21 mouse cellular contexts compared by ENCODE assay signal in the genomic region with DNA sequence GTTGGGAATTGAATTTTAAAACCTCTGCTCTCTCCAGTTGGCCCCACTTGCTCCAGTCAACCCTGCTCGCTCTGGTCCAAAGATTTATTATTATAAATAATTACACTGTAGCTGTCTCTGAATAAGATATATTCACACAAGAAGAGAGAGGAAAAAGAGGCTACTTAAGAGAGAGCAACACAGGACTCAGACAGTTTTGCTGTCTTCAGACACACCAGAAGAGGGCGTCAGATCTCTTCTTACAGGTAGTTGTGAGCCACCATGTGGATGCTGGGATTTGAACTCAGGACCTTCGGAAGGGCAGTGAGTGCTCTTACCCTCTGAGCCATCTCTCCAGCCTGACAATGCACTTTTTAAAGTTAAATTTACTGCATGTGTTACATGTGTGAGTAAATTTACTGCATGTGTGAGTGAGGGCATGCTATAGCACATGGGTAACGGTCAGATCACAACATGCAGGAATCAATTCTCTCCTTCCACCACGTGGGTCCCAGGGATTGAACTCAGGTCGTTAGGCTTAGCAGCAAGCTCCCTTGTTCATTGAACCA. TPM values are rescaled to one million over a fixed set of nuclear protein-coding genes. Genes with fewer than 3 reads are reported as not detected.
DNase-seq lines count a peak whose midpoint lies in the region; ATAC-seq and TF ChIP-seq lines count a peak whose summit lies in the region.
"Had no signal": no experiment of that assay in that cellular context is flagged by ENCODE, and none has a peak within 500 bp of the region (broad histone marks: within the 10 kb centered on the region; RNA-seq: fewer than 3 reads in every experiment).

No protein-coding gene starts in this region.

- 0 out of 2 replicates have a peak, but pooled peaks cover 3% of the 10 kb centered on the region for H3K4me1 ChIP-seq in kidney, embryonic 15.5 days
- peaks cover 4% of the 10 kb centered on the region; the same call in 1 of the 2 replicates for H3K4me1 ChIP-seq in liver, postnatal 0 days (ENCODE audit: insufficient read depth)
- peaks cover 14% of the 10 kb centered on the region for H3K4me1 ChIP-seq in liver, embryonic 12.5 days
- peaks cover 2 to 5% of the 10 kb centered on the region in 2 experiments; a peak in 2 of 4 replicates for H3K4me1 ChIP-seq in CH12.LX (ENCODE audit: control insufficient read depth in 1 of 2, insufficient read depth in 2 of 2)
- H3K4me1 ChIP-seq in MEL (ENCODE audit: control insufficient read depth in 1 of 2, insufficient read depth in 2 of 2, low read length in 2 of 2): no peaks in the 10 kb centered on the region; a peak in 1 of 4 replicates
- no peaks in the 10 kb centered on the region; the same call in 1 of the 2 replicates for H3K4me1 ChIP-seq in midbrain, embryonic 13.5 days (replicated peaks)
- H3K4me1 ChIP-seq: forebrain, embryonic 13.5 days; heart, embryonic 13.5 days; hindbrain, embryonic 15.5 days had no signal

- 0 out of 2 replicates have a peak overlapping the region, but pooled peaks have one; percentile 32 for H3K27ac ChIP-seq in kidney, embryonic 15.5 days
- H3K27ac ChIP-seq in liver, postnatal 0 days (ENCODE audit: low read depth): no peak overlapping the region
- H3K27ac ChIP-seq in liver, embryonic 12.5 days: no peak overlapping the region
- H3K27ac ChIP-seq in CH12.LX (ENCODE audit: insufficient read depth, low read depth) (no peak overlapping the region), MEL (ENCODE audit: control insufficient read depth, low read depth, low read length) (no peak overlapping the region)
- no peak overlapping the region for H3K27ac ChIP-seq in midbrain, embryonic 13.5 days
- H3K27ac ChIP-seq: embryonic facial prominence, embryonic 10.5 days; forebrain, embryonic 13.5 days; heart, embryonic 13.5 days; hindbrain, embryonic 15.5 days had no signal

- H3K79me2 ChIP-seq in CH12.LX (replicated peaks; ENCODE audit: control insufficient read depth, extremely low read depth, insufficient read depth, poor library complexity, severe bottlenecking): no peaks in the 10 kb centered on the region
- peaks cover under 1% of the 10 kb centered on the region; the same call in 1 of the 2 replicates for H3K79me2 ChIP-seq in MEL (ENCODE audit: control insufficient read depth, insufficient read depth, low read length, poor library complexity)

- 50% methylated on average over 6 of the region's 6 CpGs for WGBS in kidney, embryonic 15.5 days
- WGBS in liver, postnatal 0 days (ENCODE audit: insufficient replicate concordance): 63% methylated on average over 6 of the region's 6 CpGs
- WGBS in liver, embryonic 12.5 days (ENCODE audit: insufficient replicate concordance): 52% methylated on average over 6 of the region's 6 CpGs
- 63% methylated on average over 6 of the region's 6 CpGs for WGBS in midbrain, embryonic 13.5 days

- H3K27me3 ChIP-seq in kidney, embryonic 15.5 days: no peaks in the 10 kb centered on the region
- H3K27me3 ChIP-seq in liver, postnatal 0 days (ENCODE audit: insufficient read depth, low read length): no peaks in the 10 kb centered on the region
- H3K27me3 ChIP-seq in liver, embryonic 12.5 days (replicated peaks): peaks cover 7% of the 10 kb centered on the region; the same call in 1 of the 2 replicates
- peaks cover 5% of the 10 kb centered on the region for H3K27me3 ChIP-seq in CH12.LX (replicated peaks)
- no peaks in the 10 kb centered on the region for H3K27me3 ChIP-seq in MEL (ENCODE audit: control insufficient read depth in 1 of 2, insufficient read depth in 2 of 2, low read length in 2 of 2)
- H3K27me3 ChIP-seq in midbrain, embryonic 13.5 days: no peaks in the 10 kb centered on the region
- H3K27me3 ChIP-seq: forebrain, embryonic 13.5 days; hindbrain, embryonic 15.5 days had no signal

- DNase-seq in kidney, postnatal 25 days: no peak
- no peak for DNase-seq in liver, postnatal 0 days
- no peak for DNase-seq in CH12.LX (ENCODE audit: extremely low read depth)
- DNase-seq in MEL (ENCODE audit: low read depth, low spot score): no peak
- no peak for DNase-seq in right cerebral cortex, postnatal 4 days
- DNase-seq: adrenal gland, postnatal 25 days; cerebellum, adult 2 months; cerebellum, postnatal 10 days; forebrain, postnatal 0 days; gastrocnemius, postnatal 36 days; heart, adult 11 months; heart, postnatal 36 days had no signal

- ATAC-seq in kidney, embryonic 15.5 days (replicated peaks; ENCODE audit: low FRiP score): no peak
- ATAC-seq in liver, postnatal 0 days: no peak
- no peak for ATAC-seq in liver, embryonic 12.5 days
- no peak for ATAC-seq in midbrain, embryonic 13.5 days
- ATAC-seq: activated CD4-positive, CD25-positive, alpha-beta regulatory T cell, adult 4 months; forebrain, embryonic 13.5 days; forebrain, postnatal 0 days had no signal

- TF ChIP-seq EP300 in liver, postnatal 0 days (IDR thresholded peaks at IDR 0.05; ENCODE audit: low read depth): no peak
- TF ChIP-seq EP300 in CH12.LX (IDR thresholded peaks at IDR 0.05; ENCODE audit: low read length) (no peak), MEL (IDR thresholded peaks at IDR 0.05; ENCODE audit: low read depth in 1 of 2, low read length in 2 of 2) (no peak)

- no peak overlapping the region for H3K4me2 ChIP-seq in kidney, embryonic 15.5 days
- H3K4me2 ChIP-seq in liver, postnatal 0 days (ENCODE audit: low read depth, low read length): no peak overlapping the region
- H3K4me2 ChIP-seq in liver, embryonic 12.5 days: no peak overlapping the region
- H3K4me2 ChIP-seq in CH12.LX (ENCODE audit: insufficient read depth, low read depth, poor library complexity, severe bottlenecking): no peak overlapping the region
- no peak overlapping the region for H3K4me2 ChIP-seq in midbrain, embryonic 13.5 days (replicated peaks)
- H3K4me2 ChIP-seq: forebrain, embryonic 13.5 days; heart, embryonic 13.5 days; hindbrain, embryonic 15.5 days had no signal

- H3K9ac ChIP-seq in kidney, embryonic 15.5 days: no peak overlapping the region
- no peak overlapping the region for H3K9ac ChIP-seq in liver, postnatal 0 days (replicated peaks)
- H3K9ac ChIP-seq in liver, embryonic 12.5 days: no peak overlapping the region
- H3K9ac ChIP-seq in CH12.LX (ENCODE audit: insufficient read depth, low read depth) (no peak overlapping the region), MEL (ENCODE audit: control insufficient read depth, low read depth, low read length, poor library complexity, severe bottlenecking) (no peak overlapping the region)
- H3K9ac ChIP-seq in midbrain, embryonic 13.5 days (replicated peaks): no peak overlapping the region
- H3K9ac ChIP-seq: forebrain, embryonic 13.5 days; forebrain, postnatal 0 days; heart, embryonic 13.5 days; hindbrain, embryonic 15.5 days had no signal

- H3K9me3 ChIP-seq in kidney, embryonic 15.5 days (replicated peaks): no peaks in the 10 kb centered on the region
- H3K9me3 ChIP-seq in liver, postnatal 0 days (ENCODE audit: low read length): no peaks in the 10 kb centered on the region
- H3K9me3 ChIP-seq in liver, embryonic 12.5 days (replicated peaks): no peaks in the 10 kb centered on the region
- H3K9me3 ChIP-seq in CH12.LX (replicated peaks; ENCODE audit: low read length) (peaks cover 3% of the 10 kb centered on the region), MEL (replicated peaks; ENCODE audit: insufficient read depth, low read length) (no peaks in the 10 kb centered on the region)
- H3K9me3 ChIP-seq in midbrain, embryonic 13.5 days: no peaks in the 10 kb centered on the region
- H3K9me3 ChIP-seq: embryonic facial prominence, embryonic 10.5 days; forebrain, embryonic 13.5 days; hindbrain, embryonic 15.5 days had no signal

- H3K4me3 ChIP-seq in kidney, embryonic 15.5 days (replicated peaks): no peak overlapping the region
- no peak overlapping the region for H3K4me3 ChIP-seq in liver, postnatal 0 days (ENCODE audit: low read depth, low read length)
- H3K4me3 ChIP-seq in liver, embryonic 12.5 days: no peak overlapping the region
- H3K4me3 ChIP-seq in CH12.LX (replicated peaks in 1 of 3; ENCODE audit: low read depth in 2 of 3, low read length in 2 of 3, poor library complexity in 1 of 3) (no peak overlapping the region), MEL (ENCODE audit: control insufficient read depth in 1 of 2, insufficient read depth in 1 of 2, low read depth in 2 of 2, low read length in 2 of 2) (no peak overlapping the region)
- no peak overlapping the region for H3K4me3 ChIP-seq in midbrain, embryonic 13.5 days (replicated peaks)
- H3K4me3 ChIP-seq: embryonic facial prominence, embryonic 10.5 days; forebrain, embryonic 13.5 days; heart, embryonic 13.5 days; hindbrain, embryonic 15.5 days had no signal

- TF ChIP-seq RAD21 in CH12.LX (IDR thresholded peaks at IDR 0.05; ENCODE audit: low read depth, low read length) (peak; percentile 9; the same call in 1 of the 2 replicates), MEL (IDR thresholded peaks at IDR 0.05; ENCODE audit: low read depth, low read length) (peak; percentile 7)

- peak; percentile 26 for TF ChIP-seq CTCF in liver, postnatal 0 days (IDR thresholded peaks at IDR 0.05; ENCODE audit: low read depth)
- peak in 1 of 2 experiments; percentile 41; a peak in 2 of 4 replicates for TF ChIP-seq CTCF in CH12.LX (conservative IDR thresholded peaks at IDR 0.05 in 1 of 2, IDR thresholded peaks at IDR 0.05 in 1 of 2; ENCODE audit: low read depth in 2 of 2, low read length in 2 of 2)
- TF ChIP-seq CTCF in MEL (IDR thresholded peaks at IDR 0.05 in 2 of 3, conservative IDR thresholded peaks at IDR 0.05 in 1 of 3; ENCODE audit: control insufficient read depth in 1 of 3, insufficient read depth in 1 of 3, low read depth in 2 of 3, low read length in 3 of 3, poor library complexity in 1 of 3, severe bottlenecking in 1 of 3): peak in 2 of 3 experiments; percentile 10 to 44; a peak in 3 of 6 replicates

- in situ Hi-C loops in CH12.LX (cut with MboI; ENCODE audit: low pct_ligation_motif_present, low pct_unique_long_range_greater_than_20kb, low sequenced_read_pairs): no loop called here

- no peak for TF ChIP-seq POLR2A in CH12.LX (IDR thresholded peaks at IDR 0.05; ENCODE audit: low read depth, low read length)
- no peak for TF ChIP-seq POLR2A in MEL (IDR thresholded peaks at IDR 0.05; ENCODE audit: control insufficient read depth in 1 of 2, insufficient read depth in 1 of 2, low read depth in 1 of 2, low read length in 2 of 2, poor library complexity in 1 of 2)

- no peaks in the 10 kb centered on the region for H3K36me3 ChIP-seq in kidney, embryonic 15.5 days
- H3K36me3 ChIP-seq in liver, postnatal 0 days (replicated peaks; ENCODE audit: insufficient read depth, low read length): no peaks in the 10 kb centered on the region
- no peaks in the 10 kb centered on the region for H3K36me3 ChIP-seq in liver, embryonic 12.5 days
- H3K36me3 ChIP-seq in CH12.LX (replicated peaks in 1 of 2; ENCODE audit: control insufficient read depth in 1 of 2, insufficient read depth in 1 of 2, low read length in 1 of 2): no peaks in the 10 kb centered on the region
- peaks cover 0 to 7% of the 10 kb centered on the region in 2 experiments; a peak in 2 of 4 replicates for H3K36me3 ChIP-seq in MEL (ENCODE audit: control insufficient read depth in 1 of 2, insufficient read depth in 2 of 2, low read length in 2 of 2)
- no peaks in the 10 kb centered on the region for H3K36me3 ChIP-seq in midbrain, embryonic 13.5 days
- H3K36me3 ChIP-seq: embryonic facial prominence, embryonic 10.5 days; G1E; heart, embryonic 13.5 days; hindbrain, embryonic 15.5 days had no signal

- dilution Hi-C loops in CH12.LX (cut with MboI; ENCODE audit: extremely low pct_ligation_motif_present, extremely low pct_unique_long_range_greater_than_20kb, low sequenced_read_pairs): no loop called here

RNA-seq across cellular contexts. Expression of a gene that starts 8.1 kb away (rescaled TPM):
- polyA plus RNA-seq in kidney, embryonic 15.5 days (2015; fragmentation: Nextera tagmentation; extraction: Ambion mirVana): 1.7 and 2.1 TPM in 2 replicates
- polyA plus RNA-seq in liver, postnatal 0 days (2015; fragmentation: Nextera tagmentation; extraction: Ambion mirVana): 7.3 and 10.3 TPM in 2 replicates
- polyA plus RNA-seq in liver, embryonic 12.5 days (2016; fragmentation: Nextera tagmentation; extraction: Ambion mirVana): 1.5 and 2.0 TPM in 2 replicates
- total RNA-seq in CH12.LX (2012; rRNA removed) (0.29 and 1.1 TPM in 2 replicates), CH12.LX (2014; rRNA removed) (0.82 and 1.7 TPM in 2 replicates), MEL (2012; rRNA removed) (0.42 and 0.88 TPM in 2 replicates)
- polyA plus RNA-seq in CH12.LX (2012; ENCODE audit: insufficient read length, low read depth) (0.53 and 0.83 TPM in 2 replicates), MEL (2012; ENCODE audit: insufficient read depth in 1 of 2, insufficient read length in 2 of 2, low read depth in 1 of 2, low replicate concordance in 2 of 2, missing spikeins in 1 of 2) (1 to 10 TPM in 1 of 2 experiments, not detected in 1; 2.5 TPM)
- polyA plus RNA-seq in midbrain, embryonic 13.5 days (2015; fragmentation: Nextera tagmentation; extraction: Ambion mirVana): 4.6 and 5.6 TPM in 2 replicates

RNA-seq across cellular contexts. Expression of a gene that starts 18.1 kb away (rescaled TPM):
- 407 and 415 TPM in 2 replicates for polyA plus RNA-seq in kidney, embryonic 15.5 days (2015; fragmentation: Nextera tagmentation; extraction: Ambion mirVana)
- 115 and 128 TPM in 2 replicates for polyA plus RNA-seq in liver, postnatal 0 days (2015; fragmentation: Nextera tagmentation; extraction: Ambion mirVana)
- 360 and 381 TPM in 2 replicates for polyA plus RNA-seq in liver, embryonic 12.5 days (2016; fragmentation: Nextera tagmentation; extraction: Ambion mirVana)
- 327 and 495 TPM in 2 replicates for total RNA-seq in CH12.LX (2012; rRNA removed)
- total RNA-seq in CH12.LX (2014; rRNA removed): 734 and 759 TPM in 2 replicates
- polyA plus RNA-seq in CH12.LX (2012; ENCODE audit: insufficient read length, low read depth): 536 and 582 TPM in 2 replicates
- total RNA-seq in MEL (2012; rRNA removed): 216 and 275 TPM in 2 replicates
- polyA plus RNA-seq in MEL (2012; ENCODE audit: insufficient read depth in 1 of 2, insufficient read length in 2 of 2, low read depth in 1 of 2, low replicate concordance in 2 of 2, missing spikeins in 1 of 2): 10 to 100 TPM in 1 of 2 experiments, not detected in 1; 13.2 TPM
- 288 and 305 TPM in 2 replicates for polyA plus RNA-seq in midbrain, embryonic 13.5 days (2015; fragmentation: Nextera tagmentation; extraction: Ambion mirVana)
